Mouse (Mus musculus) E14TG2a.4 (cell line): ENCODE results near the gene Gbgt1.

Source experiments
- CTCF ChIP-seq: conservative IDR thresholded peaks from 2 replicates; pipeline ENCODE4 v1.5.1; 2014; ENCODE audit warnings: low read length
- POU5F1 ChIP-seq: IDR thresholded peaks from 2 replicates; pipeline ENCODE4 v1.6.1; 2014; ENCODE audit warnings: low read length, borderline replicate concordance

DNA sequence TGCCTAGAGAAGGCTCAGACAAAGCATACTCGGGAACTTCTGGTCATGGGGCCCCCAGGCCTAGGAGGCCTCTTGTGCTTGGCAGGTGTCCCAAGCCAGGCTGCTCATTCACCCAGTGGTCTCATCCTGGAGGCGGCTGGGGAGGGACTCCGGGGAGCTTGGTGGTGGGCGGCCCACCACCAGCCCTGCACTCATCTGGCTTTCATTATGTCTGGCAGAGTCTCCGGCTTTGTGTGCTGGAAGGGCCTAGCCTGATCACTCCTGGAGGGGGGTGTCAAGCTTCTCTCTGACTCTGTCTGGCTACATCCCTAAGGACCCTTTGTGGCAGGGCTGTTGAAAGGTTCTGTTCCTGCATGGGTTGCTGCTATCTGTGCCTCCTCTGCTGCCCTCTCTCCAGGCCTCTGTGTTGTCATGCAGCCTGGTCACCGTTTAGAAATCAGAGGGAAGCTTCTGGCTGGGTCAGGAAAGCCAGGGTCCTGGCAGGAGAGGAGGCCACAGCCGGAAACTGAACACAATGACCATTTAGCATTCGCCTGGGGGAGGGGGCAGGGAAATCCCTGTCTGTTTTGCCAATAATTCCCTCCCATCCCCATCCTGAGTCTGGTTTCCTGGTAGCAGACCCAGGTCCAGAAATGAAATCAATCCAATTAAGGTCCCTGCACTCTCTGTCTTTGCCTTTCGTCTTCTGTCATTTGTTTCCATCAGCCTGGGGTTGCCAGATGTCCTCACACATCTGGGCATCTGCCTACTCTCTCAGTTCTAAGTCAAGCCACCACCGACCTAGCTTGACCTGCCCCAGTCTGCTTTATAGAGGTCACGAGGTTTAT lies 38.0 kb downstream of the Gbgt1 start:
- TF ChIP-seq POU5F1 (no peak), CTCF (no peak)
